Mouse (Mus musculus) forebrain, postnatal 0 days (tissue): ENCODE results near the gene Ndufa11. TPM values are rescaled to one million over a fixed set of nuclear protein-coding genes. Genes with fewer than 3 reads are reported as not detected.

ENCODE experiments used
- ATAC-seq: fragments of 200-750 bp; cut with Nextera tagmentation; 2 replicates; pipeline ENCODE4 v1.8.0; 2017; ENCODE audit warnings: mild to moderate bottlenecking, moderate library complexity
- DNase-seq: peaks from one replicate; pipeline ENCODE4 v3.0.0-alpha.2; 2015
- H3K27ac ChIP-seq: fragments of 300-500 bp; sonication (generic); 2 replicates; pipeline ENCODE4 v1.5.1; 2014; ENCODE audit warnings: low read depth, mild to moderate bottlenecking, antibody characterized with exemption, low read length, moderate library complexity, mixed read lengths
- H3K27me3 ChIP-seq: fragments of 300-500 bp; sonication (generic); 2 replicates; pipeline ENCODE4 v1.6.1; 2014; ENCODE audit warnings: mild to moderate bottlenecking, low read length, mixed read lengths; ENCODE audit not compliant: insufficient read depth
- H3K36me3 ChIP-seq: fragments of 300-500 bp; sonication (generic); 2 replicates; pipeline ENCODE4 v1.6.1; 2014; ENCODE audit warnings: mild to moderate bottlenecking, moderate library complexity; ENCODE audit not compliant: insufficient read depth
- H3K4me1 ChIP-seq: fragments of 300-500 bp; sonication (generic); 2 replicates; pipeline ENCODE4 v1.6.1; 2014; ENCODE audit warnings: antibody characterized with exemption; ENCODE audit not compliant: insufficient read depth
- H3K4me2 ChIP-seq: fragments of 300-500 bp; sonication (generic); 2 replicates; pipeline ENCODE4 v1.6.1; 2014; ENCODE audit warnings: low read depth, mild to moderate bottlenecking, moderate library complexity
- H3K4me3 ChIP-seq: fragments of 300-500 bp; sonication (generic); 2 replicates; pipeline ENCODE4 v1.5.1; 2014; ENCODE audit warnings: low read depth, low read length, mixed read lengths
- H3K9ac ChIP-seq: fragments of 300-500 bp; sonication (generic); 2 replicates; pipeline ENCODE4 v1.6.1; 2014; ENCODE audit warnings: mild to moderate bottlenecking
- H3K9me3 ChIP-seq: fragments of 300-500 bp; sonication (generic); 2 replicates; pipeline ENCODE4 v1.6.1; 2016; ENCODE audit warnings: low read length
- CTCF ChIP-seq: sonication (generic); IDR thresholded peaks from 2 replicates; pipeline ENCODE4 v1.5.1; 2016; ENCODE audit warnings: antibody characterized with exemption, control low read depth, low read depth
- WGBS: fragments of 180-500 bp; shearing (Covaris S2); extraction: QIAGEN DNeasy Blood & Tissue Kit; methylation state at CpG from one replicate; pipeline ENCODE4 v1.1.7; 2014; 5-methylcytosine and 5-hydroxymethylcytosine counted together
- polyA plus RNA-seq: library from polyadenylated mRNA; unstranded; fragments of >200 nt; fragmentation: Nextera tagmentation; extraction: Ambion mirVana; gene quantifications from 2 replicates; pipeline ENCODE4 v1.2.1, GENCODE M21; 2015
- total RNA-seq: library from RNA; depleted of rRNA; stranded (reverse); fragments of >200 nt; gene quantifications from 2 replicates; pipeline ENCODE4 v1.2.3, GENCODE M21; 2014; rRNA removed

Gene Ndufa11
- total and polyA plus RNA-seq, 2 experiments from 2014 or later = 191 to 576 TPM

DNA sequence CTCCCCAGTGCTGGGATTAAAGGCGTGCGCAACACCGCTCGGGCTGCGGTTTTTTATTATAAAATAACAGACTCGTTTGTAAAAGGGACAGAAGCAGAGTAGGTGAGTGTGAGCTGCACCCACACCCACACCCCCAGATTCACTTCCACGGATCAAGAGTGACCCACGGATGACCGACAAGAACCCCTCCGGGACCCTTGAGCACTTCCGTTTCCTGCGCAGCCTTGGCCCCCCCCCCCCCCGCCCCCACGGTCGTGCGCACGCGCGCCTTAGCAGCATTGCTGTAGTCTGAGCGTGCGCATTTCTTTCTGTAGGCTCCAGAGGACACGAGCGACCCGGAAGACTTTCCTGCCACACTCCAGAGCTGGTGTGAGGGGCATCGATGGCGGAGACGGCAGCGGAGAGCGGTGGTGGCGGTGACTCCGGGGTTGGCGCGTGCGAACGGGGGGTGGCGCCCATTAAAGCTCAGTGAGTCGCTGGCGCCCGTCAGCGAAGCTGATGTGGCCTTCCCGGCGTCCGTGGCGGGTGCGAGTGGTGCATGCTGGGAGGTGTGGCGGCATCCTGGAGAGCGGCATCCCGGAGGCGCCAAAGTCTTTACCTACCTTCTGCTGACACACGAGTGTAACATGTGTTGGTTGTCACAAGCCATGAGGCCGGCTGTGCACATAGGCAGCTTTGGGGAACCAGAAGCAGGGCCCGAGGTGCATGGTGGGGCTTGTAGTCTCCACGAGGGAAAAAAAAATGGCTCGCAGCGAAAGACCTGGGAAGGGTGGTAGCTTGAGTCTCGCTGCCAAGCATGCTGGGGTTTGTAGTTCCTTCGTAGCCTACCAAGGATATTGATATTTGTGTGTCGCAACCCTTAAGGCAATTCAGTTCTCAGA lies 47.1 kb downstream of the Ndufa11 start, which contains the start of gene Dus3l:
Gene Dus3l (plus strand): TSS at position 284 of the 881 bp plus-strand sequence.
- peak within 1 kb of the TSS; percentile 81 for H3K9ac ChIP-seq
- TF ChIP-seq CTCF = no peak
- ATAC-seq (peak; percentile 91), DNase-seq (peak; percentile 94)
- peak within 1 kb of the TSS; percentile 66 for H3K4me3 ChIP-seq
- H3K9me3 ChIP-seq = no peaks in the 10 kb centered on the region
- peaks cover 33% of the 10 kb centered on the region for H3K36me3 ChIP-seq
- H3K27ac ChIP-seq = peak within 1 kb of the TSS; percentile 97
- peak within 1 kb of the TSS; percentile 73 for H3K4me2 ChIP-seq
- 1% methylated on average over 54 of the region's 58 CpGs for WGBS
- no peaks in the 10 kb centered on the region for H3K27me3 ChIP-seq
- peaks cover 17% of the 10 kb centered on the region; the same call in 1 of the 2 replicates for H3K4me1 ChIP-seq

DNA sequence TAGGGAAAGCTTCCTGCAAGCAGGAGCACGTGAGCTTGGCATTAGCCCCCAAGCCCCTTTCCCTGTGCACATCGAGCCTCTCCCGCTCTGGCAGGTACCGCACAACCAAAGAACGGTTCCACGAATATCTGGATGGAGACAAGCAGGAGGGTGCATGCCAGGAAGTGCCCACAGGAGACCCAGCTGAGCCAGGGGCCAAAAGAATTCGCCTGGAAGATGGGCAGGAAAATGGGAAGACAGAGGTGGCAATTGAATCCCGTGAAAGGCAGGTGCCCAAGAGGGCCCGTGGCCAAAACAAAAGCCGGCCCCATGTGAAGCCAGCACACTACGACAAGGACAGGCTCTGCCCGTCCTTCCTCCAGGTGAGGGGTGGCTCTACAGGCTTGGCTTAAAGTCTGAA lies 47.9 kb downstream of the Ndufa11 start:
- H3K9ac ChIP-seq = peak overlapping the region; percentile 81
- H3K27me3 ChIP-seq = no peaks in the 10 kb centered on the region
- 52% methylated on average over 12 of the region's 12 CpGs for WGBS
- no peak for TF ChIP-seq CTCF
- H3K27ac ChIP-seq = peak overlapping the region; percentile 97
- H3K9me3 ChIP-seq = no peaks in the 10 kb centered on the region
- peaks cover 38% of the 10 kb centered on the region for H3K36me3 ChIP-seq
- DNase-seq (no peak), ATAC-seq (peak; percentile 0; the same call in 1 of the 2 replicates)
- H3K4me3 ChIP-seq = peak overlapping the region; percentile 66
- peaks cover 17% of the 10 kb centered on the region; the same call in 1 of the 2 replicates for H3K4me1 ChIP-seq
- peak overlapping the region; percentile 73 for H3K4me2 ChIP-seq

DNA sequence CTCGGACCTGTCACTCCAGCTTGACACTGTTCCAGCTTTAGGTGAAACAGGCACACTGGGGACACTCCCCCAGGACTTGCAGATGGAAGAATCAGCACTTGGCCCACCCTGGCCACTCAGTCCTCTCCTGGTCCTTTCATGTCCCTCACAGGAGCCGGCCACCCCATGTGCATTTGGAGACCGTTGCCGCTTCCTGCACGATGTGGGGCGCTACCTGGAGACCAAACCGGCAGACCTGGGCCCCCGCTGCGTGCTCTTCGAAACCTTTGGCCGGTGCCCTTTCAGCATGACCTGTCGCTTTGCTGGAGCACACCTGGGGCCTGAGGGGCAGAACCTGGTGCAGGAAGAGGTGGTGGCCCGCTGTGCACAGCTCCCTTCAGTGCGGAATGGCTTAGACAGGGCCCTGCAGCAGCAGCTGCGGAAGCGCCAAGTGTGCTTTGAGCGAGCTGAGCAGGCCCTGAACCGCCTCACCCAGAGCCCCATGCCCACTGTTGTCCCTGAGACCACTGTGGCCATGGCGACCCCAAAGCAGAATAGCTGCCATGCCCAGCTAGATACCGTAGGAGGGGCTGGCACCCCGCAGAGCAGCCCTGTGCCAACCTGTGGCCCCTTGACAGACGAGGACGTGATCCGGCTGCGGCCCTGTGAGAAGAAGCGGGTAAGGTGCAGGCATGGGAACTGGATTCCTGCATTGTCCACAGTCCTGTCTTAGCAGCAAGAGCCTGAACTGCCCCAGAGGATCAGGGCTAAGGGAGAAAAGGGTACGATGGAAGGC lies 49.3 kb downstream of the Ndufa11 start:
- H3K9ac ChIP-seq = no peak overlapping the region
- H3K4me1 ChIP-seq = peaks cover 14% of the 10 kb centered on the region; the same call in 1 of the 2 replicates
- H3K27me3 ChIP-seq = no peaks in the 10 kb centered on the region
- H3K4me2 ChIP-seq = no peak overlapping the region
- no peaks in the 10 kb centered on the region for H3K9me3 ChIP-seq
- TF ChIP-seq CTCF = no peak
- peaks cover 45% of the 10 kb centered on the region for H3K36me3 ChIP-seq
- DNase-seq (no peak), ATAC-seq (no peak)
- H3K27ac ChIP-seq = no peak overlapping the region
- no peak overlapping the region for H3K4me3 ChIP-seq
- WGBS = 94% methylated on average over 27 of the region's 27 CpGs

DNA sequence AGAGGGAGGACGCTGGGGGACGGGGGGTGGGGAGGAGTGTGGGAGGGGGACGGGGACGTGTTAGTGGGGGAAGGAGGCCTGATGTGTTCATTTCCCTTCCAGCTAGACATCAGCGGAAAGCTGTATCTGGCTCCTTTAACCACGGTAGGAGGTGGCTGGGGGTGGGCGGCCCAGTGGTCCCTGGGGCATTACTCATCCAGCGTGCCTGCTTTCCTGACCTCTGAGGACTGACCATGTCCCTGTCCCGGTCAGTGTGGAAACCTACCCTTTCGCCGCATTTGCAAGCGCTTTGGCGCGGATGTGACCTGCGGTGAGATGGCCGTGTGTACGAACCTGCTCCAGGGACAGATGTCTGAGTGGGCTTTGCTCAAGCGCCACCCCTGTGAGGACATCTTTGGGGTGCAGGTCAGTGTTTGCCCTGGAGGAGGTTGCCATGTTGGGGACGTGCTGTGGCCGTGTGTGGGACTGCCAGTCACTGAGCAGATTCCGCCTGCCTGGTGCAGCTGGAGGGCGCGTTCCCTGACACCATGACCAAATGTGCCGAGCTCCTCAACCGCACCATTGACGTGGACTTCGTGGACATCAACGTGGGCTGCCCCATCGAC lies 50.1 kb downstream of the Ndufa11 start:
- ATAC-seq (no peak), DNase-seq (no peak)
- Histone ChIP-seq H3K27ac (no peak overlapping the region), H3K9me3 (no peaks in the 10 kb centered on the region), H3K4me3 (no peak overlapping the region), H3K4me1 (peaks cover 10% of the 10 kb centered on the region; the same call in 1 of the 2 replicates), H3K4me2 (no peak overlapping the region), H3K27me3 (no peaks in the 10 kb centered on the region), H3K9ac (no peak overlapping the region), H3K36me3 (peaks cover 45% of the 10 kb centered on the region)
- TF ChIP-seq CTCF = no peak
- 96% methylated on average over 29 of the region's 29 CpGs for WGBS

DNA sequence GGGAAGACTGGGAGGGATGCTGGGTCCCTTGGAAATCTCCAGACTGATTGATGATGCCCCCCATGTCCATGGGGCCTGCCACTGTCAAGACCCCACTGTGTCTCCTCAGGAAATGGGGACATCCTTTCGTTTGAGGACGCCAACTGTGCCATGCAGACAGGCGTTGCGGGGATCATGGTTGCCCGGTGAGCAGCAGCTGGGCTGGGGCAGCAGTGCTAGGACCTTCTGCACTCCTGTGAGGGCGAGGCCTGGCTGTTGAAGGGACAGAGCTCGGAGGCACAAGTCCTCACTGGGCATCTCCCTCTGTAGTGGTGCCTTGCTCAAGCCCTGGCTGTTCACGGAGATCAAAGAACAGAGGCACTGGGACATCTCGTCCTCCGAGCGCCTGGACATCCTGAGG lies 51.4 kb downstream of the Ndufa11 start:
- WGBS = 95% methylated on average over 11 of the region's 11 CpGs
- ATAC-seq (no peak), DNase-seq (no peak)
- no peak for TF ChIP-seq CTCF
- Histone ChIP-seq H3K4me1 (peaks cover 6% of the 10 kb centered on the region; the same call in 1 of the 2 replicates), H3K9me3 (no peaks in the 10 kb centered on the region), H3K27me3 (no peaks in the 10 kb centered on the region), H3K4me3 (no peak overlapping the region), H3K4me2 (no peak overlapping the region), H3K36me3 (peaks cover 45% of the 10 kb centered on the region), H3K27ac (no peak overlapping the region), H3K9ac (no peak overlapping the region)

DNA sequence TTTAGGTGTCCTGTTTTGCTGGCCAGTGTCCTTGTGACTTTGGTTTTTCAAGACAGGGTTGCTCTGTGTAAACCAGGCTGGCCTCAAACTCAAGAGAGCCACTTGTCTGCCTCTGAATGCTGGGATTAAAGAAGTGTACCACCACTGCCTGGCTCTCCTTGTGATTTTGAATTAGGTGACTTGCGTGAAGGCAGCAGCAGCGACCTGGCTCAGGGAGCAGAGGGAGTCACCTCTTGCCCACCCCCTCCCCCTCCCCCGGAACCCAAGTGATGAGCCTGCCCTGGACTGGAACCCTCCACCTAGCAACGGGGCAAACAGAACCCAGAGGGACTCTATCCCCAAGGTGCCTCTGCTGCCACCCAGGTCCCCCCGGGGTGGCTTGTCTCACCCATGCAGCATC lies 52.4 kb downstream of the Ndufa11 start, which contains the start of gene Prr22:
Gene Prr22 (plus strand): TSS at position 301 of the 400 bp plus-strand sequence.
- WGBS = 89% methylated on average over 5 of the region's 5 CpGs
- H3K9me3 ChIP-seq = no peaks in the 10 kb centered on the region
- H3K27me3 ChIP-seq = no peaks in the 10 kb centered on the region
- H3K4me1 ChIP-seq = peaks cover 6% of the 10 kb centered on the region; the same call in 1 of the 2 replicates
- no peak within 1 kb of the TSS for H3K9ac ChIP-seq
- peaks cover 45% of the 10 kb centered on the region for H3K36me3 ChIP-seq
- no peak for TF ChIP-seq CTCF
- no peak within 1 kb of the TSS for H3K4me2 ChIP-seq
- H3K27ac ChIP-seq = no peak within 1 kb of the TSS
- ATAC-seq (no peak), DNase-seq (no peak)
- no peak within 1 kb of the TSS for H3K4me3 ChIP-seq

Other genes starting within 250 kb of the Ndufa11 start
- gene Ptprs, start 241.3 kb upstream of the Ndufa11 start, total RNA-seq = 568 and 711 TPM in 2 replicates
- 196 and 250 TPM in 2 replicates for gene Ptprs, start 241.3 kb upstream of the Ndufa11 start, polyA plus RNA-seq
- gene Znrf4, start 205.3 kb upstream of the Ndufa11 start, total RNA-seq = not detected in 2 replicates
- gene Znrf4, start 205.3 kb upstream of the Ndufa11 start, polyA plus RNA-seq = 0.13 and 0.16 TPM in 2 replicates
- 0.33 TPM in 1 of 2 replicates, not detected in the other for gene Gm20219, start 163.4 kb upstream of the Ndufa11 start, total RNA-seq
- gene Gm20219, start 163.4 kb upstream of the Ndufa11 start, polyA plus RNA-seq = 0.29 and 0.40 TPM in 2 replicates
- gene Safb2, start 133.2 kb upstream of the Ndufa11 start, total RNA-seq = 27.2 and 35.1 TPM in 2 replicates
- 25.0 and 36.7 TPM in 2 replicates for gene Safb2, start 133.2 kb upstream of the Ndufa11 start, polyA plus RNA-seq
- gene Safb, start 132.9 kb upstream of the Ndufa11 start, total RNA-seq = 56.0 and 71.7 TPM in 2 replicates
- 61.8 and 82.8 TPM in 2 replicates for gene Safb, start 132.9 kb upstream of the Ndufa11 start, polyA plus RNA-seq
- 66.0 and 124 TPM in 2 replicates for gene 2410015M20Rik, start 108.0 kb upstream of the Ndufa11 start, total RNA-seq
- gene 2410015M20Rik, start 108.0 kb upstream of the Ndufa11 start, polyA plus RNA-seq = 208 and 263 TPM in 2 replicates
- 807 and 1,399 TPM in 2 replicates for gene Rpl36, start 104.4 kb upstream of the Ndufa11 start, total RNA-seq
- gene Rpl36, start 104.4 kb upstream of the Ndufa11 start, polyA plus RNA-seq = 1,145 and 1,575 TPM in 2 replicates
- gene Lonp1, start 90.9 kb upstream of the Ndufa11 start, total RNA-seq = 64.9 and 76.3 TPM in 2 replicates
- 34.2 and 38.2 TPM in 2 replicates for gene Lonp1, start 90.9 kb upstream of the Ndufa11 start, polyA plus RNA-seq
- gene Catsperd, start 89.6 kb upstream of the Ndufa11 start, total RNA-seq = 0.81 and 1.5 TPM in 2 replicates
- gene Catsperd, start 89.6 kb upstream of the Ndufa11 start, polyA plus RNA-seq = 0.94 and 1.2 TPM in 2 replicates
- gene Ranbp3, start 44.5 kb upstream of the Ndufa11 start, total RNA-seq = 104 and 115 TPM in 2 replicates
- gene Ranbp3, start 44.5 kb upstream of the Ndufa11 start, polyA plus RNA-seq = 98.2 and 100 TPM in 2 replicates
- gene Vmac, start 255 bp downstream of the Ndufa11 start, total RNA-seq = 23.2 and 33.7 TPM in 2 replicates
- 24.3 and 26.9 TPM in 2 replicates for gene Vmac, start 255 bp downstream of the Ndufa11 start, polyA plus RNA-seq
- gene Nrtn, start 39.8 kb downstream of the Ndufa11 start, total RNA-seq = 1.9 and 5.4 TPM in 2 replicates
- 2.7 and 2.8 TPM in 2 replicates for gene Nrtn, start 39.8 kb downstream of the Ndufa11 start, polyA plus RNA-seq
- 75.1 and 75.3 TPM in 2 replicates for gene Dus3l, start 47.0 kb downstream of the Ndufa11 start, total RNA-seq
- gene Dus3l, start 47.0 kb downstream of the Ndufa11 start, polyA plus RNA-seq = 70.4 and 79.9 TPM in 2 replicates
- 0.69 and 0.71 TPM in 2 replicates for gene Prr22, start 52.5 kb downstream of the Ndufa11 start, total RNA-seq
- 0.14 and 0.25 TPM in 2 replicates for gene Prr22, start 52.5 kb downstream of the Ndufa11 start, polyA plus RNA-seq
- gene Rfx2, start 113.2 kb downstream of the Ndufa11 start, total RNA-seq = 2.4 and 3.6 TPM in 2 replicates
- gene Rfx2, start 113.2 kb downstream of the Ndufa11 start, polyA plus RNA-seq = 2.2 and 3.4 TPM in 2 replicates
- gene Acsbg2, start 156.7 kb downstream of the Ndufa11 start, total RNA-seq = not detected in 2 replicates
- not detected in 2 replicates for gene Acsbg2, start 156.7 kb downstream of the Ndufa11 start, polyA plus RNA-seq
- 0.14 TPM in 1 of 2 replicates, not detected in the other for gene 1700061G19Rik, start 157.7 kb downstream of the Ndufa11 start, total RNA-seq
- 0.15 and 0.48 TPM in 2 replicates for gene 1700061G19Rik, start 157.7 kb downstream of the Ndufa11 start, polyA plus RNA-seq
- gene Mllt1, start 217.6 kb downstream of the Ndufa11 start, total RNA-seq = 87.6 and 109 TPM in 2 replicates
- 58.5 and 65.8 TPM in 2 replicates for gene Mllt1, start 217.6 kb downstream of the Ndufa11 start, polyA plus RNA-seq